Mouse (Mus musculus) T-cell, adult 2 months (primary cell): ENCODE measurements around the gene Gzmn.
"Not testable (repeated sequence)": the region's sequence is repeated elsewhere in the genome, so short reads cannot be mapped to it uniquely, and the experiment has no call there.

Experiments
- DNase-seq: peaks from one replicate; pipeline ENCODE4 v3.0.0; 2022; ENCODE audit warnings: low spot score

Gene Gzmn

DNA sequence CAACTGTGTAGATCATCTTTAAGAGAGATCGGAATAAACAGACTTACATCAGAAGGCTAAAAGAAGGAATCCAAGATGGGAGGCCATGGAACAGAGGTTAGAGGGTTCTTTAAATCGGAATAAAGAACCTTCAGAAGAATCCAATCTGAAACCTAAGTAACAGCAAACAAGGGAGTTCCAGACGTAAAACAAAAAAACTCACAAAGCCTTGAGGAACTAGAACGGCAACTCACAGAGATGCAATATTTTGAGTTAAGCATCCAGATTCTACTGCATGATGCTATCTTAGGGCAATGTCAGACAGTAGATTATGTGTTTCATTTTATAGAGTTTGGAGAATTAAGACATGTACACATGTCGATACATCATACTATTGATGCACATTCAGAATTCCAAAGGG is at the start of gene Gzmn:
Gzmn (minus strand) TSS at position 101 of the 400 bp plus-strand sequence.
- DNase-seq = no peak

DNA sequence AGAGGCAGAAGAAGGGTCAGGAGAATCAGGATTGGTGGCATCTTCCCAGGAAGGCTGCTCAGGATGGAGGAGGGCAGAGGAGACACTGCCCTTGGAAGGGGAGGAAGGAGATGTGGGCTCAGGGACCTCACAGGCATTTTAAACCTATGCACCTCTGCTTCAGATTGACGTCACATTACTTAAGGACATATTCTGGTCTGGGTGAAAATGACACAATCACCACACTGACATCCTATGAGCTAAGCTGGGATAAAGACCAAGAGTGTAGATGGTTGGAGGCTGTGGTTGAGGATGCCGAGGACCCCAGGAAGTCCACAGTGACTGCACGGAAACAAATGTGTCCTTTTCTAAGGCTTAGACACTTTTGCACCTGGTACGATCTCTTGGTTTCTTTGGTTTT is 36.9 kb upstream of the Gzmn start, which contains the start of gene Gzmf:
Gzmf (minus strand) TSS at position 101 of the 400 bp plus-strand sequence.
- DNase-seq = no peak

- DNase-seq = no peak
These were observed 31.2 kb upstream of the Gzmn start for GRCm38 (mm10) chr14:56205613-56206012.

- peak; percentile 55 for DNase-seq
These were observed 30.6 kb upstream of the Gzmn start for GRCm38 (mm10) chr14:56205021-56205420.

GRCm38 (mm10) chr14:56203975-56204374 is 29.6 kb upstream of the Gzmn start:
- DNase-seq = peak; percentile 66

DNA sequence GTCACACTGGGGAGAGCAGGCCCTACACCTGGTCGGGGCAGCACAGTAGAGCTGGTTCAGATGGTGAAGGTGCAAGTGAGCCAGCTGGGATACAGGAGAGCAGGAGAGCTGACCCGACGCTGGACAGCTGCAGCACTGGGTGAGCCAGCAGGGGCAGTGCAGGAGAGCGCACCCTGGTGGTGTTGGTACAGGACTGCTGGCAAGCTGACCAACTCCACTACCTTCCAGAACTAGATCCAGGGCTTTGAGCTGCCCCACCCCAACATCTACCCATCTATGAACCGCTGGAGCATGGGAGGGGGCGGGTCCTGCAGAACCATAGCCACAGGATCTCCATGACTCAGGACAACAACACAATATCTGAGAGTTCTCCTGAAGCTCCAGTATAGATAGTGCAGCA is 12.5 kb upstream of the Gzmn start:
- DNase-seq = no peak

- no peak for DNase-seq
These were observed 12.1 kb upstream of the Gzmn start for GRCm38 (mm10) chr14:56186521-56186920.

DNA sequence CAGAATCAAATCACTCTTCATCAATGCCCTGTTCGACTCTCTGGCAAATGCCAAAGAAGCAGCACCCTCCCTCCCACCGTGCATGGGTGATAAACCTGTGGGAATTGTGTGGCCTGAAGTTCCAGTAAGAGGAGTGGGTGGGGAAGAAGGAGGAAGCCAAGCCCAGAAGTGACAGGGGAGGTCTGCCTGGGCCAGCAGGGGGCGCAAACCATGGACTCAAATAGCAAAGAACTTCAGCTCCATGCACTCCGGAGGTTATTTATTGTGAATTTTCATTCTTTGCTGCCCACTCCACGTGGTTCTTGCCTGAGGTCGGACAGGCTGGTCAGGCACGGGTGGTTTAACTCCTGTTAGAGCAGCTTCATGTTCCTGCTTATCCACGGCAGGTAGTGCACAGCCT is 3.3 kb upstream of the Gzmn start:
- DNase-seq = peak; percentile 32

DNA sequence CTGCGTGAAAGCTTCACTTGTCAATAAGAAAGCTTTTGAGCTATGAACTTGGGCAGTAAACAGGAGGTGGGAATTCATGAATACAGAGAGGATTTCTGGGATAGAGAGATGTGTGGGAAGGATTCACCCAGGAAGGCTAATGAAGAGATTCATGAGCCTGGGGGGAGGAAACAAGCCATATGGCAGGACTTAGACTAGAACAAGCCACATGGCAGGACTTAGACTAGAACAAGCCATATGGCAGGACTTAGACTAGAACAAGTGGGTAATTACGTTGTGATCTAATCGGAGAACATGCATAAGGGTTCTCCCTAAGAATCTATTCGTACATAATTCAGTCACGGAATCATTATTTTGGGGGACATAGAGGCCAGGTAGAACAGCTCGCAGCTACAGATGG is 1.0 kb downstream of the Gzmn start:
- no peak for DNase-seq

- no peak for DNase-seq
These were observed 1.7 kb downstream of the Gzmn start for GRCm38 (mm10) chr14:56172744-56173143.

- DNase-seq = no peak
These were observed 6.4 kb downstream of the Gzmn start for GRCm38 (mm10) chr14:56168009-56168408.

DNA sequence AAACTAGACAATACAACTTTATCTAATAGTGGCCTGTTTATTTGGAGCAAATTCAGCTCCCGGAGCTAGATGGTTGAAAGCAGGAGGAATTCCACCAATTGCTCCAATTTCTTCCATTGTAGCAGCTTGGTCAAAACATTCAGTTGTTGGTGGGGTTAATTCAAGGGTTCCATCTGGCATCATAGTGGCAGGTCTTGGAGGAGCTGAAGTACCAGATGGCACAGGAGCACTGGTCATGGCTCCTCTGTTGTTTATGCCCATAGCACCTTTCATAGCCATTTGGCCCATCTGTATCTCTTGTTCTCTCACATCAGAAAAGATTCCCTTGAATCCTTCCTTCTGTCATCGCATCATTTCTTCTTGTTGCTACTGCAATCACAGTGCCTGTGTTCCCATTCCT is 12.3 kb downstream of the Gzmn start:
- DNase-seq = no peak

DNA sequence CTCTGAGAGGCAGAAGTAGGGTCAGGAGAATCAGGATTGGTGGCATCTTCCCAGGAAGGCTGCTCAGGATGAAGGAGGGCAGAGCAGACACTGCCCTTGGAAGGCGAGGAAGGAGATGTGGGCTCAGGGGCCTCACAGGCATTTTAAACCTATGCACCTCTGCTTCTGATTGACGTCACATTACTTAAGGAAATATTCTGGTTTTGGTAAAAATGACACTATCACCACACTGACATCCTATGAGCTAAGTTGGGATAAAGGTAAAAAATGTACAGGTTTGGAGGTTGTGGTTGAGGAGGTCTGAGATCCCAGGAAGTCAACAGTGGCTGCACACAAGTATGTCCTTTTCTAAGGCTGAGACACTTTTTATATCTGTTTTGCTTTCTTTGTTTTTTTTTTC is 14.9 kb downstream of the Gzmn start, which contains the start of gene Gzmg:
Gzmg (minus strand) TSS at position 101 of the 400 bp plus-strand sequence.
- not testable (repeated sequence) for DNase-seq

GRCm38 (mm10) chr14:56155340-56155739 is 19.1 kb downstream of the Gzmn start:
- DNase-seq = no peak

GRCm38 (mm10) chr14:56133675-56134074 is 40.7 kb downstream of the Gzmn start:
- DNase-seq = not testable (repeated sequence)

GRCm38 (mm10) chr14:56132508-56132907 is 41.9 kb downstream of the Gzmn start, which contains the start of gene Gzmd:
TSS of gene Gzmd (minus strand) at chr14:56132608.
- DNase-seq = not testable (repeated sequence)

- DNase-seq = no peak
These were observed 46.1 kb downstream of the Gzmn start for GRCm38 (mm10) chr14:56128341-56128740.

DNA sequence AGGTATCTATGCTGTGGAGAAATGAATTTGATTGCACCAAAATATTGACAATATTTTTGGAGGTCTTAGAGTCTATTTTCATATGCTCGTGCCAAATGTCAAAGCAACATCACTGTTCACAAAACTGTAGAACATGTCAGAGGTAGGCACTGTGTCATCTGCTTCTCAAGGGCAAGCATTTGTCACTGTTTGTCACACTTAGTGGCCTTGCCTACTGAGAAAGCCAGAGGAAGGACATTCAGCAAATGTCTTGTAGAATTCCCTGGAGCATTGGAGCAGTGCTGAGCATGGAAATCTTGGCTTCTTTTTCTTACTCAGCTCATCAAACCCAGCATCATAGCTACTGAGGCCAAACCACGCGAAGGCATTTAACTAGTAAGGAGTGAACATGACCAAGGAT is 50.9 kb downstream of the Gzmn start:
- no peak for DNase-seq

DNA sequence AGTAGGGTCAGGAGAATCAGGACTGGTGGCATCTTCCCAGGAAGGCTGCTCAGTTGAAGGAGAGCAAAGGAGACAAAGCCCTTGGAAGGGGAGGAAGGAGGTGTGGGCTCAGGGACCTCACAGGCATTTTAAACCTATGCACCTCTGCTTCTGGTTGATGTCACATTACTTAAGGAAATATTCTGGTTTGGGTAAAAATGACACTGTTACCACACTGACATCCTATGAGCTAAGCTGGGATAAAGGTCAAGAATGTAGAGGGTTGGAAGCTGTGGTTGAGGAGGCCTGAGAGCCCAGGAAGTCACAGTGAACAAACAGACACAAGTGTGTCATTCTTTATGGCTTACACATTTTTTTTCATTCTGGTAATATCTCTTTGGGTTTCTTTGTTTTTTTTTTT is 53.9 kb downstream of the Gzmn start, which contains the start of gene Gzme:
Gzme (minus strand) TSS at position 101 of the 400 bp plus-strand sequence.
- DNase-seq = no peak
